ENCODE assay signal across 7 mouse cellular contexts in genomic region chr8:122942803-122943713, GRCm38 (mm10).
DNase-seq lines count a peak whose midpoint lies in the region; ATAC-seq and TF ChIP-seq lines count a peak whose summit lies in the region.

No protein-coding gene starts in this region.

- H3K36me3 ChIP-seq in ES-E14 (ENCODE audit: control insufficient read depth, insufficient read depth, low read length, poor library complexity, severe bottlenecking): peaks cover 2% of the 10 kb centered on the region
- H3K36me3 ChIP-seq in liver, embryonic 14.5 days (replicated peaks; ENCODE audit: control insufficient read depth, insufficient read depth, low read depth): no peaks in the 10 kb centered on the region

- H3K4me3 ChIP-seq in ES-E14 (ENCODE audit: insufficient read depth in 1 of 2, low read depth in 1 of 2, low read length in 2 of 2, poor library complexity in 1 of 2, severe bottlenecking in 1 of 2): no peak overlapping the region
- H3K4me3 ChIP-seq in liver, embryonic 14.5 days (ENCODE audit: insufficient read depth in 1 of 2, low read depth in 2 of 2, low read length in 2 of 2): no peak overlapping the region

- peak; percentile 68 for TF ChIP-seq CTCF in liver, embryonic 14.5 days (IDR thresholded peaks at IDR 0.05; ENCODE audit: low read depth)

- in situ Hi-C loops in ES-E14 (cut with MboI; ENCODE audit: low sequenced_read_pairs in 2 of 2, unreplicated experiment in 2 of 2): no loop called here

- no peak for TF ChIP-seq EP300 in liver, embryonic 14.5 days (IDR thresholded peaks at IDR 0.05; ENCODE audit: low read depth)

- peak; percentile 28 to 46 for DNase-seq in kidney, postnatal 25 days
- DNase-seq in kidney, adult 18-20 months: no peak
- peak; percentile 39 for DNase-seq in CD4-positive helper T cell, adult 2 months (ENCODE audit: low read depth, low spot score)
- DNase-seq in ES-E14 (ENCODE audit: low read depth, low spot score): peak; percentile 24
- no peak for DNase-seq in liver, embryonic 14.5 days (ENCODE audit: low read depth in 3 of 3, low spot score in 3 of 3)
- DNase-seq in gastrocnemius, postnatal 14 days: no peak
- DNase-seq in right cerebral cortex, postnatal 36 days (ENCODE audit: low spot score in 2 of 2): no peak

- no peaks in the 10 kb centered on the region for H3K9me3 ChIP-seq in ES-E14 (ENCODE audit: control insufficient read depth, insufficient read depth, low read depth, low read length)
- no peaks in the 10 kb centered on the region for H3K9me3 ChIP-seq in liver, embryonic 14.5 days (ENCODE audit: control insufficient read depth, low read length)

- H3K27ac ChIP-seq in ES-E14 (ENCODE audit: insufficient read depth, low read depth, low read length, poor library complexity, severe bottlenecking): no peak overlapping the region
- no peak overlapping the region for H3K27ac ChIP-seq in liver, embryonic 14.5 days

- no peak overlapping the region for H3K9ac ChIP-seq in ES-E14 (ENCODE audit: insufficient read depth, low read depth, low read length, poor library complexity, severe bottlenecking)
- H3K9ac ChIP-seq in liver, embryonic 14.5 days (replicated peaks): no peak overlapping the region

- H3K27me3 ChIP-seq in liver, embryonic 14.5 days (ENCODE audit: control insufficient read depth, insufficient read depth, low read length): no peaks in the 10 kb centered on the region

- WGBS in liver, embryonic 14.5 days (ENCODE audit: insufficient replicate concordance): 73% methylated on average over 9 of the region's 9 CpGs

- intact Hi-C loops in gastrocnemius, postnatal 14 days (cut with DNase I; ENCODE audit: low total_unique reads): no loop called here

- ATAC-seq in liver, embryonic 14.5 days (ENCODE audit: insufficient read depth): no peak; the same call in 1 of the 2 replicates

- peaks cover 4 to 7% of the 10 kb centered on the region in 2 experiments; a peak in 2 of 4 replicates for H3K4me1 ChIP-seq in ES-E14 (ENCODE audit: control insufficient read depth in 2 of 2, insufficient read depth in 2 of 2, low read length in 2 of 2, poor library complexity in 1 of 2)
- peaks cover 0 to 11% of the 10 kb centered on the region in 2 experiments; a peak in 2 of 4 replicates for H3K4me1 ChIP-seq in liver, embryonic 14.5 days (replicated peaks; ENCODE audit: control insufficient read depth in 2 of 2, insufficient read depth in 2 of 2, low read length in 1 of 2)

- H3K4me2 ChIP-seq in liver, embryonic 14.5 days (ENCODE audit: low read depth): no peak overlapping the region

TF ChIP-seq in ES-E14, 5 proteins besides CTCF, POLR2A, EP300 and RAD21:
- no peak for TF ChIP-seq CHD2 (IDR thresholded peaks at IDR 0.05; ENCODE audit: low read depth, low read length)
- no peak for TF ChIP-seq ZNF384 (IDR thresholded peaks at IDR 0.05; ENCODE audit: low read depth, low read length)
- no peak for TF ChIP-seq HCFC1 (IDR thresholded peaks at IDR 0.05; ENCODE audit: borderline replicate concordance, insufficient read depth, low read length)
- no peak for TF ChIP-seq ZC3H11A (IDR thresholded peaks at IDR 0.05; ENCODE audit: borderline replicate concordance, low read depth, low read length)
- TF ChIP-seq MAFK (IDR thresholded peaks at IDR 0.05; ENCODE audit: insufficient read depth, low read depth, low read length): no peak

Comparison
In these comparisons a context has a peak if more than half of its experiments do, and no peak if none do; other contexts are left out.
1. DNase-seq: peak in kidney, postnatal 25 days (2 of 2), CD4-positive helper T cell, adult 2 months (single experiment) and ES-E14 (single experiment); none in kidney, adult 18-20 months (single experiment), liver, embryonic 14.5 days (0 of 3), gastrocnemius, postnatal 14 days (single experiment) and right cerebral cortex, postnatal 36 days (0 of 2).